ENCODE assay signal across 8 mouse cellular contexts in the genomic region with DNA sequence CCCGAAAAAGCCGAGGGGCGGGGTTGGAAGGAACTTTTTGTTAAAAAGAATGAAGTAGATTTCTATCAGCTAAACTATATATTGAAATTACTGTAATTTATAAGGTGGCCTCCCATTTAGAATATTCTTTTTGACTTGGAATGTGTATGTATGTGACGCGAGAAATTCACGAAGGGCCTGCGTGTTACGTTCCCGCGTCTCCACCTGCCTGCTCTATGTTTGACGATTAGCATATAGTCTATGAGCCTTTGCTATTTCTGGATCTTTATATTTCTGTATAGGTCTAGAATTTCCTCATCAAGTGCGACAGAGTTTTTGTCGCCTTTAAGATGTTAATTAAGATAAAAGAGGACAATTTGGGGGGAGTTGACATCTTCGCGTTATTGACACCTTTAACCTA. TPM values are rescaled to one million over a fixed set of nuclear protein-coding genes. Genes with fewer than 3 reads are reported as not detected.
DNase-seq lines count a peak whose midpoint lies in the region; ATAC-seq and TF ChIP-seq lines count a peak whose summit lies in the region.

No protein-coding gene starts in this region.

- no peak for TF ChIP-seq RAD21 in MEL (IDR thresholded peaks at IDR 0.05; ENCODE audit: low read depth, low read length)

- peak overlapping the region; percentile 76 for H3K4me3 ChIP-seq in heart, embryonic 15.5 days
- H3K4me3 ChIP-seq in MEL (ENCODE audit: control insufficient read depth in 1 of 2, insufficient read depth in 1 of 2, low read depth in 2 of 2, low read length in 2 of 2) (peak overlapping the region; percentile 48 to 83), macrophage (ENCODE audit: inconsistent target) (peak overlapping the region; percentile 87)
- peak overlapping the region; percentile 93 for H3K4me3 ChIP-seq in forebrain, postnatal 0 days (ENCODE audit: low read depth, low read length)

- H3K9ac ChIP-seq in heart, embryonic 15.5 days, result peak overlapping the region; percentile 70
- H3K9ac ChIP-seq in MEL (ENCODE audit: control insufficient read depth, low read depth, low read length, poor library complexity, severe bottlenecking), result peak overlapping the region; percentile 96
- peak overlapping the region; percentile 83 for H3K9ac ChIP-seq in forebrain, postnatal 0 days

- peaks cover 13% of the 10 kb centered on the region for H3K4me1 ChIP-seq in heart, embryonic 15.5 days (replicated peaks)
- H3K4me1 ChIP-seq in MEL (ENCODE audit: control insufficient read depth in 1 of 2, insufficient read depth in 2 of 2, low read length in 2 of 2), result peaks cover 3 to 8% of the 10 kb centered on the region in 2 experiments
- peaks cover 9% of the 10 kb centered on the region; the same call in 1 of the 2 replicates for H3K4me1 ChIP-seq in forebrain, postnatal 0 days (ENCODE audit: insufficient read depth)

- DNase-seq in heart, adult 8-10 months (ENCODE audit: low spot score), result no peak
- no peak for DNase-seq in MEL (ENCODE audit: low read depth, low spot score)
- DNase-seq in forebrain, postnatal 0 days, result no peak
- DNase-seq in right cerebral cortex, adult 18-20 months, result no peak
- DNase-seq in Muller cell, postnatal 12 days (ENCODE audit: inconsistent ontology term), result no peak
- no peak for DNase-seq in urinary bladder, adult 18-20 months (ENCODE audit: low spot score in 2 of 2)

- H3K4me2 ChIP-seq in heart, embryonic 15.5 days, result peak overlapping the region; percentile 73
- peak overlapping the region; percentile 47 for H3K4me2 ChIP-seq in forebrain, postnatal 0 days (ENCODE audit: low read depth)

- TF ChIP-seq CTCF in MEL (IDR thresholded peaks at IDR 0.05 in 2 of 3, conservative IDR thresholded peaks at IDR 0.05 in 1 of 3; ENCODE audit: control insufficient read depth in 1 of 3, insufficient read depth in 1 of 3, low read depth in 2 of 3, low read length in 3 of 3, poor library complexity in 1 of 3, severe bottlenecking in 1 of 3), result no peak
- no peak for TF ChIP-seq CTCF in forebrain, postnatal 0 days (IDR thresholded peaks at IDR 0.05; ENCODE audit: low read depth)

- no peak for TF ChIP-seq POLR2A in MEL (IDR thresholded peaks at IDR 0.05; ENCODE audit: control insufficient read depth in 1 of 2, insufficient read depth in 1 of 2, low read depth in 1 of 2, low read length in 2 of 2, poor library complexity in 1 of 2)

- peaks cover 27% of the 10 kb centered on the region for H3K79me2 ChIP-seq in MEL (ENCODE audit: control insufficient read depth, insufficient read depth, low read length, poor library complexity)
- H3K79me2 ChIP-seq in macrophage (ENCODE audit: inconsistent target), result peaks cover 55% of the 10 kb centered on the region

- no peak for ATAC-seq in heart, embryonic 15.5 days (replicated peaks; ENCODE audit: insufficient number of reproducible peaks, insufficient read depth, low FRiP score, low read depth)
- no peak; the same call in 1 of the 2 replicates for ATAC-seq in forebrain, postnatal 0 days

- peaks cover 7% of the 10 kb centered on the region; the same call in 1 of the 2 replicates for H3K36me3 ChIP-seq in heart, embryonic 15.5 days
- H3K36me3 ChIP-seq in MEL (ENCODE audit: control insufficient read depth in 1 of 2, insufficient read depth in 2 of 2, low read length in 2 of 2) (peaks cover 0 to 23% of the 10 kb centered on the region in 2 experiments; a peak in 3 of 4 replicates), macrophage (ENCODE audit: inconsistent target) (no peaks in the 10 kb centered on the region)
- H3K36me3 ChIP-seq in forebrain, postnatal 0 days (ENCODE audit: insufficient read depth), result no peaks in the 10 kb centered on the region

- H3K27ac ChIP-seq in heart, embryonic 15.5 days, result peak overlapping the region; percentile 92
- H3K27ac ChIP-seq in MEL (ENCODE audit: control insufficient read depth, low read depth, low read length), result peak overlapping the region; percentile 76
- no peak overlapping the region for H3K27ac ChIP-seq in forebrain, postnatal 0 days (ENCODE audit: low read depth, low read length)
- peak overlapping the region; percentile 81 for H3K27ac ChIP-seq in macrophage

- WGBS in heart, embryonic 15.5 days, result 5% methylated on average over 15 of the region's 15 CpGs
- 7% methylated on average over 15 of the region's 15 CpGs for WGBS in forebrain, postnatal 0 days
- WGBS in macrophage (ENCODE audit: missing documents), result 3% methylated on average over 15 of the region's 15 CpGs

- TF ChIP-seq EP300 in MEL (IDR thresholded peaks at IDR 0.05; ENCODE audit: low read depth in 1 of 2, low read length in 2 of 2), result no peak

- no peaks in the 10 kb centered on the region for H3K27me3 ChIP-seq in heart, embryonic 15.5 days
- no peaks in the 10 kb centered on the region for H3K27me3 ChIP-seq in MEL (ENCODE audit: control insufficient read depth in 1 of 2, insufficient read depth in 2 of 2, low read length in 2 of 2)
- no peaks in the 10 kb centered on the region for H3K27me3 ChIP-seq in forebrain, postnatal 0 days (ENCODE audit: insufficient read depth, low read length)

- no peaks in the 10 kb centered on the region for H3K9me3 ChIP-seq in heart, embryonic 15.5 days (replicated peaks)
- no peaks in the 10 kb centered on the region for H3K9me3 ChIP-seq in MEL (replicated peaks; ENCODE audit: insufficient read depth, low read length)
- no peaks in the 10 kb centered on the region for H3K9me3 ChIP-seq in forebrain, postnatal 0 days (ENCODE audit: low read length)

RNA-seq across cellular contexts. Expression of a gene that starts 0.5 kb away (rescaled TPM):
- 8.7 and 8.8 TPM in 2 replicates for polyA plus RNA-seq in heart, embryonic 15.5 days (2015; fragmentation: Nextera tagmentation; extraction: Ambion mirVana)
- total RNA-seq in heart, adult 8-10 months (2022), result 1 to 10 TPM; 5.8 to 6.3 (median 6.1) TPM
- 16.2 and 17.1 TPM in 2 replicates for total RNA-seq in MEL (2012; rRNA removed)
- 10 to 100 TPM in 1 of 2 experiments, not detected in 1; 16.0 TPM for polyA plus RNA-seq in MEL (2012; ENCODE audit: insufficient read depth in 1 of 2, insufficient read length in 2 of 2, low read depth in 1 of 2, low replicate concordance in 2 of 2, missing spikeins in 1 of 2)
- 7.8 and 10.0 TPM in 2 replicates for total RNA-seq in forebrain, postnatal 0 days (2014; rRNA removed)
- polyA plus RNA-seq in forebrain, postnatal 0 days (2015; fragmentation: Nextera tagmentation; extraction: Ambion mirVana), result 4.4 and 4.6 TPM in 2 replicates
- 10 to 100 TPM in 23 of 26 experiments, 1 to 10 TPM in 3; 7.2 to 45.7 (median 22.6) TPM for total RNA-seq in macrophage (2018; cell fraction: chromatin; rRNA removed)
- total RNA-seq in macrophage (2018; cell fraction: cytosol; rRNA removed), result 10 to 100 TPM in 16 of 26 experiments, 1 to 10 TPM in 10; 3.3 to 15.2 (median 10.8) TPM
- 10 to 100 TPM in 25 of 26 experiments, 1 to 10 TPM in 1; 9.5 to 61.7 (median 17.4) TPM for total RNA-seq in macrophage (2018; cell fraction: nucleus; rRNA removed)
- polyA plus RNA-seq in macrophage (2018), result 9.1 to 16.6 TPM (median 12.1 TPM) in 3 replicates

RNA-seq across cellular contexts. Expression of a gene that starts 0.8 kb away (rescaled TPM):
- polyA plus RNA-seq in heart, embryonic 15.5 days (2015; fragmentation: Nextera tagmentation; extraction: Ambion mirVana), result 36.1 and 38.9 TPM in 2 replicates
- under 1 TPM in 1 of 4 experiments, not detected in 3; 0.35 TPM for total RNA-seq in heart, adult 8-10 months (2022)
- 18.5 and 20.3 TPM in 2 replicates for total RNA-seq in MEL (2012; rRNA removed)
- polyA plus RNA-seq in MEL (2012; ENCODE audit: insufficient read depth in 1 of 2, insufficient read length in 2 of 2, low read depth in 1 of 2, low replicate concordance in 2 of 2, missing spikeins in 1 of 2) (100 to 1,000 TPM in 1 of 2 experiments, 1 to 10 TPM in 1; 8.9 to 408 TPM), macrophage (2018) (1.1 to 22.7 TPM (median 18.2 TPM) in 3 replicates)
- 3.5 and 10.7 TPM in 2 replicates for total RNA-seq in forebrain, postnatal 0 days (2014; rRNA removed)
- polyA plus RNA-seq in forebrain, postnatal 0 days (2015; fragmentation: Nextera tagmentation; extraction: Ambion mirVana), result 13.5 and 15.2 TPM in 2 replicates
- total RNA-seq in macrophage (2018; cell fraction: chromatin; rRNA removed), result 10 to 100 TPM in 8 of 26 experiments, 1 to 10 TPM in 16, not detected in 2; 1.4 to 27.2 (median 7.8) TPM
- total RNA-seq in macrophage (2018; cell fraction: cytosol; rRNA removed), result 1 to 10 TPM in 25 of 26 experiments, under 1 TPM in 1; 0.91 to 3.8 (median 2.5) TPM
- total RNA-seq in macrophage (2018; cell fraction: nucleus; rRNA removed), result 10 to 100 TPM in 2 of 26 experiments, 1 to 10 TPM in 23, not detected in 1; 1.4 to 21.7 (median 3.1) TPM

RNA-seq across cellular contexts. Expression of a gene that starts 50.6 kb away (rescaled TPM):
- 12.9 and 13.6 TPM in 2 replicates for polyA plus RNA-seq in heart, embryonic 15.5 days (2015; fragmentation: Nextera tagmentation; extraction: Ambion mirVana)
- total RNA-seq in heart, adult 8-10 months (2022), result 10 to 100 TPM; 20.9 to 23.7 (median 22.7) TPM
- total RNA-seq in MEL (2012; rRNA removed), result 8.5 and 8.6 TPM in 2 replicates
- polyA plus RNA-seq in MEL (2012; ENCODE audit: insufficient read depth in 1 of 2, insufficient read length in 2 of 2, low read depth in 1 of 2, low replicate concordance in 2 of 2, missing spikeins in 1 of 2) (1 to 10 TPM in 1 of 2 experiments, not detected in 1; 5.8 TPM), macrophage (2018) (7.1 to 9.9 TPM (median 9.4 TPM) in 3 replicates)
- 67.1 and 70.2 TPM in 2 replicates for total RNA-seq in forebrain, postnatal 0 days (2014; rRNA removed)
- 28.1 and 34.7 TPM in 2 replicates for polyA plus RNA-seq in forebrain, postnatal 0 days (2015; fragmentation: Nextera tagmentation; extraction: Ambion mirVana)
- total RNA-seq in macrophage (2018; cell fraction: chromatin; rRNA removed), result 10 to 100 TPM in 16 of 26 experiments, 1 to 10 TPM in 10; 3.4 to 26.9 (median 14.3) TPM
- 10 to 100 TPM in 16 of 26 experiments, 1 to 10 TPM in 10; 4.1 to 13.0 (median 10.3) TPM for total RNA-seq in macrophage (2018; cell fraction: cytosol; rRNA removed)
- 10 to 100 TPM in 15 of 26 experiments, 1 to 10 TPM in 11; 3.9 to 30.9 (median 11.2) TPM for total RNA-seq in macrophage (2018; cell fraction: nucleus; rRNA removed)

RNA-seq across cellular contexts. Expression of a gene that starts 50.9 kb away (rescaled TPM):
- 43.7 and 44.3 TPM in 2 replicates for polyA plus RNA-seq in heart, embryonic 15.5 days (2015; fragmentation: Nextera tagmentation; extraction: Ambion mirVana)
- 10 to 100 TPM; 31.9 to 35.7 (median 33.3) TPM for total RNA-seq in heart, adult 8-10 months (2022)
- total RNA-seq in MEL (2012; rRNA removed), result 33.4 and 33.5 TPM in 2 replicates
- polyA plus RNA-seq in MEL (2012; ENCODE audit: insufficient read depth in 1 of 2, insufficient read length in 2 of 2, low read depth in 1 of 2, low replicate concordance in 2 of 2, missing spikeins in 1 of 2), result 10 to 100 TPM in 1 of 2 experiments, not detected in 1; 28.3 TPM
- total RNA-seq in forebrain, postnatal 0 days (2014; rRNA removed), result 51.1 and 55.4 TPM in 2 replicates
- 48.3 and 49.0 TPM in 2 replicates for polyA plus RNA-seq in forebrain, postnatal 0 days (2015; fragmentation: Nextera tagmentation; extraction: Ambion mirVana)
- total RNA-seq in macrophage (2018; cell fraction: chromatin; rRNA removed), result 10 to 100 TPM in 25 of 26 experiments, 1 to 10 TPM in 1; 9.1 to 54.6 (median 30.2) TPM
- 10 to 100 TPM; 18.3 to 36.6 (median 31.3) TPM for total RNA-seq in macrophage (2018; cell fraction: cytosol; rRNA removed)
- total RNA-seq in macrophage (2018; cell fraction: nucleus; rRNA removed), result 10 to 100 TPM; 12.4 to 50.3 (median 24.8) TPM
- polyA plus RNA-seq in macrophage (2018), result 21.1 to 29.3 TPM (median 24.5 TPM) in 3 replicates

RNA-seq across cellular contexts. Expression of a gene that starts 58.5 kb away (rescaled TPM):
- 4.6 and 5.1 TPM in 2 replicates for polyA plus RNA-seq in heart, embryonic 15.5 days (2015; fragmentation: Nextera tagmentation; extraction: Ambion mirVana)
- 1 to 10 TPM; 2.3 to 3.8 (median 2.8) TPM for total RNA-seq in heart, adult 8-10 months (2022)
- total RNA-seq in MEL (2012; rRNA removed), result 0.03 and 0.08 TPM in 2 replicates
- under 1 TPM in 1 of 2 experiments, not detected in 1; 0.03 TPM for polyA plus RNA-seq in MEL (2012; ENCODE audit: insufficient read depth in 1 of 2, insufficient read length in 2 of 2, low read depth in 1 of 2, low replicate concordance in 2 of 2, missing spikeins in 1 of 2)
- 3.5 and 4.6 TPM in 2 replicates for total RNA-seq in forebrain, postnatal 0 days (2014; rRNA removed)
- polyA plus RNA-seq in forebrain, postnatal 0 days (2015; fragmentation: Nextera tagmentation; extraction: Ambion mirVana), result 0.26 and 0.62 TPM in 2 replicates
- total RNA-seq in macrophage (2018; cell fraction: chromatin; rRNA removed), result 10 to 100 TPM in 10 of 26 experiments, 1 to 10 TPM in 16; 1.4 to 16.7 (median 9.0) TPM
- total RNA-seq in macrophage (2018; cell fraction: cytosol; rRNA removed), result 1 to 10 TPM in 2 of 26 experiments, under 1 TPM in 24; 0.10 to 1.3 (median 0.36) TPM
- 10 to 100 TPM in 3 of 26 experiments, 1 to 10 TPM in 23; 1.1 to 10.7 (median 4.9) TPM for total RNA-seq in macrophage (2018; cell fraction: nucleus; rRNA removed)
- 0.10 to 0.64 TPM (median 0.20 TPM) in 3 replicates for polyA plus RNA-seq in macrophage (2018)
